Mouse (Mus musculus) liver, embryonic 11.5 days (tissue): ENCODE measurements around the gene Rhot1. TPM values are rescaled to one million over a fixed set of nuclear protein-coding genes. Genes with fewer than 3 reads are reported as not detected.
"Not testable (repeated sequence)": the region's sequence is repeated elsewhere in the genome, so short reads cannot be mapped to it uniquely, and the experiment has no call there.

ENCODE experiments used
- ATAC-seq: fragments of 200-750 bp; cut with Nextera tagmentation; replicated peaks from 2 replicates; pipeline ENCODE4 v1.8.0; 2017; ENCODE audit warnings: moderate number of reproducible peaks, mild to moderate bottlenecking, moderate TSS enrichment, moderate library complexity; ENCODE audit not compliant: low FRiP score
- DNase-seq: peaks from one replicate; pipeline ENCODE4 v3.0.0-alpha.2; 2017; ENCODE audit warnings: low spot score
- H3K27ac ChIP-seq: fragments of 300-500 bp; sonication (generic); 2 replicates; pipeline ENCODE4 v1.5.1; 2014; ENCODE audit warnings: mild to moderate bottlenecking, low read depth, low read length, control low read depth
- H3K27me3 ChIP-seq: fragments of 300-500 bp; sonication (generic); replicated peaks from 2 replicates; pipeline ENCODE4 v1.6.1; 2014; ENCODE audit warnings: low read length, mixed read lengths; ENCODE audit not compliant: control insufficient read depth, insufficient read depth
- H3K36me3 ChIP-seq: fragments of 300-500 bp; sonication (generic); 2 replicates; pipeline ENCODE4 v1.6.1; 2014; ENCODE audit warnings: mild to moderate bottlenecking, low read length, moderate library complexity, mixed read lengths; ENCODE audit not compliant: control insufficient read depth, insufficient read depth
- H3K4me1 ChIP-seq: fragments of 300-500 bp; sonication (generic); replicated peaks from 2 replicates; pipeline ENCODE4 v1.6.1; 2014; ENCODE audit warnings: low read length, mixed read lengths; ENCODE audit not compliant: control insufficient read depth, insufficient read depth
- H3K4me2 ChIP-seq: fragments of 300-500 bp; sonication (generic); 2 replicates; pipeline ENCODE4 v1.6.1; 2014; ENCODE audit warnings: mild to moderate bottlenecking, control low read depth, moderate library complexity
- H3K4me3 ChIP-seq: fragments of 300-500 bp; sonication (generic); 2 replicates; pipeline ENCODE4 v1.5.1; 2014; ENCODE audit warnings: low read depth, low read length, control low read depth
- H3K9ac ChIP-seq: fragments of 300-500 bp; sonication (generic); 2 replicates; pipeline ENCODE4 v1.6.1; 2014; ENCODE audit warnings: low read depth, low read length, control low read depth
- H3K9me3 ChIP-seq: fragments of 300-500 bp; sonication (generic); 2 replicates; pipeline ENCODE4 v1.6.1; 2016; ENCODE audit warnings: low read length, inconsistent platforms, mixed read lengths; ENCODE audit not compliant: control insufficient read depth
- WGBS: fragments of 180-500 bp; shearing (Covaris S2); extraction: QIAGEN DNeasy Blood & Tissue Kit; methylation state at CpG from one replicate; pipeline ENCODE4 v1.1.7; 2014; 5-methylcytosine and 5-hydroxymethylcytosine counted together
- polyA plus RNA-seq: library from polyadenylated mRNA; unstranded; fragments of >200 nt; fragmentation: Nextera tagmentation; extraction: Ambion mirVana; gene quantifications from 2 replicates; pipeline ENCODE4 v1.2.1, GENCODE M21; 2014

The Rhot1 gene
- polyA plus RNA-seq, 1 experiment from 2014 or later: 49.4 TPM

GRCm38 (mm10) chr11:80184531-80185071 is 24.2 kb upstream of the Rhot1 start:
- Histone ChIP-seq H3K27me3 (no peaks in the 10 kb centered on the region), H3K4me2 (peak overlapping the region; percentile 78), H3K4me3 (peak overlapping the region; percentile 85), H3K9me3 (no peaks in the 10 kb centered on the region), H3K9ac (peak overlapping the region; percentile 95), H3K4me1 (no peaks in the 10 kb centered on the region), H3K36me3 (no peaks in the 10 kb centered on the region), H3K27ac (no peak overlapping the region)
- WGBS: 87% methylated on average over 6 of the region's 6 CpGs
- DNase-seq: no peak
- ATAC-seq: no peak

GRCm38 (mm10) chr11:80185441-80185976 is 23.3 kb upstream of the Rhot1 start:
- H3K9ac ChIP-seq, H3K27ac ChIP-seq, H3K36me3 ChIP-seq, ATAC-seq, DNase-seq, H3K27me3 ChIP-seq, H3K4me3 ChIP-seq, H3K4me2 ChIP-seq, H3K4me1 ChIP-seq, H3K9me3 ChIP-seq: not testable (repeated sequence)
- 78% methylated on average over 5 of the region's 5 CpGs for WGBS

GRCm38 (mm10) chr11:80190280-80190679 is 18.5 kb upstream of the Rhot1 start:
- no peaks in the 10 kb centered on the region for H3K27me3 ChIP-seq
- H3K4me3 ChIP-seq: no peak overlapping the region
- no peak overlapping the region for H3K27ac ChIP-seq
- no peaks in the 10 kb centered on the region for H3K9me3 ChIP-seq
- no peak for ATAC-seq
- no peak for DNase-seq
- WGBS: 73% methylated on average over 4 of the region's 4 CpGs
- no peak overlapping the region for H3K4me2 ChIP-seq
- peaks cover 8% of the 10 kb centered on the region for H3K36me3 ChIP-seq
- H3K4me1 ChIP-seq: no peaks in the 10 kb centered on the region
- H3K9ac ChIP-seq: no peak overlapping the region

- Histone ChIP-seq H3K9me3 (no peaks in the 10 kb centered on the region), H3K27ac (no peak overlapping the region), H3K9ac (no peak overlapping the region), H3K27me3 (no peaks in the 10 kb centered on the region), H3K4me1 (no peaks in the 10 kb centered on the region), H3K36me3 (peaks cover 9% of the 10 kb centered on the region), H3K4me3 (no peak overlapping the region), H3K4me2 (no peak overlapping the region)
- 70% methylated on average over 4 of the region's 4 CpGs for WGBS
- ATAC-seq (no peak), DNase-seq (no peak)
Measured at GRCm38 (mm10) chr11:80193827-80194226, 15.0 kb upstream of the Rhot1 start.

- H3K36me3 ChIP-seq: peaks cover 9% of the 10 kb centered on the region
- DNase-seq (no peak), ATAC-seq (no peak)
- H3K4me1 ChIP-seq: no peaks in the 10 kb centered on the region
- H3K9me3 ChIP-seq: no peaks in the 10 kb centered on the region
- no peaks in the 10 kb centered on the region for H3K27me3 ChIP-seq
- 81% methylated on average over 7 of the region's 7 CpGs for WGBS
- no peak overlapping the region for H3K4me3 ChIP-seq
- no peak overlapping the region for H3K4me2 ChIP-seq
- H3K27ac ChIP-seq: no peak overlapping the region
- H3K9ac ChIP-seq: no peak overlapping the region
Measured at GRCm38 (mm10) chr11:80196351-80196750, 12.5 kb upstream of the Rhot1 start.

GRCm38 (mm10) chr11:80199316-80199715 is 9.5 kb upstream of the Rhot1 start:
- 86% methylated on average over 3 of the region's 3 CpGs for WGBS
- no peaks in the 10 kb centered on the region for H3K4me1 ChIP-seq
- no peaks in the 10 kb centered on the region for H3K9me3 ChIP-seq
- ATAC-seq (no peak; the same call in 1 of the 2 replicates), DNase-seq (no peak)
- H3K9ac ChIP-seq: no peak overlapping the region
- peaks cover 6% of the 10 kb centered on the region for H3K36me3 ChIP-seq
- H3K27me3 ChIP-seq: no peaks in the 10 kb centered on the region
- H3K27ac ChIP-seq: no peak overlapping the region
- H3K4me3 ChIP-seq: no peak overlapping the region
- no peak overlapping the region for H3K4me2 ChIP-seq

GRCm38 (mm10) chr11:80199773-80200172 is 9.0 kb upstream of the Rhot1 start:
- WGBS: 92% methylated on average over 2 of the region's 2 CpGs
- DNase-seq (no peak), ATAC-seq (no peak)
- H3K9me3 ChIP-seq: no peaks in the 10 kb centered on the region
- H3K4me2 ChIP-seq: no peak overlapping the region
- no peak overlapping the region for H3K4me3 ChIP-seq
- no peaks in the 10 kb centered on the region for H3K27me3 ChIP-seq
- no peaks in the 10 kb centered on the region for H3K4me1 ChIP-seq
- H3K27ac ChIP-seq: no peak overlapping the region
- no peak overlapping the region for H3K9ac ChIP-seq
- peaks cover 3% of the 10 kb centered on the region; the same call in 1 of the 2 replicates for H3K36me3 ChIP-seq

GRCm38 (mm10) chr11:80200326-80200725 is 8.5 kb upstream of the Rhot1 start:
- Histone ChIP-seq H3K4me2 (no peak overlapping the region), H3K9ac (no peak overlapping the region), H3K4me1 (no peaks in the 10 kb centered on the region), H3K27me3 (no peaks in the 10 kb centered on the region), H3K4me3 (no peak overlapping the region), H3K36me3 (peaks cover under 1% of the 10 kb centered on the region; the same call in 1 of the 2 replicates), H3K27ac (no peak overlapping the region), H3K9me3 (no peaks in the 10 kb centered on the region)
- ATAC-seq (no peak), DNase-seq (no peak)
- 76% methylated on average over 1 of the region's 1 CpGs for WGBS

GRCm38 (mm10) chr11:80202296-80202695 is 6.5 kb upstream of the Rhot1 start:
- Histone ChIP-seq H3K36me3 (no peaks in the 10 kb centered on the region), H3K27me3 (no peaks in the 10 kb centered on the region), H3K27ac (no peak overlapping the region), H3K4me3 (no peak overlapping the region), H3K4me1 (no peaks in the 10 kb centered on the region), H3K9me3 (no peaks in the 10 kb centered on the region), H3K4me2 (no peak overlapping the region), H3K9ac (no peak overlapping the region)
- ATAC-seq (no peak), DNase-seq (no peak)
- 79% methylated on average over 6 of the region's 6 CpGs for WGBS
